Mouse (Mus musculus) neutrophil, adult 5-6 weeks (primary cell): ENCODE measurements around the gene Hoxc5. TPM values are rescaled to one million over a fixed set of nuclear protein-coding genes. Genes with fewer than 3 reads are reported as not detected.

ENCODE experiments used
- ATAC-seq: fragments of 151-379, 151-347 bp; 2 replicates; pipeline ENCODE4 v1.8.0; 2017; ENCODE audit warnings: mild to moderate bottlenecking, moderate TSS enrichment; ENCODE audit not compliant: insufficient number of reproducible peaks, poor library complexity, low FRiP score, severe bottlenecking; ENCODE audit errors: extremely low read depth
- total RNA-seq: library from RNA; stranded (forward); fragments of 200-1000 nt; gene quantifications from 2 replicates; pipeline ENCODE4 v1.2.3, GENCODE M21; 2017

The Hoxc5 gene
- total RNA-seq, 1 experiment from 2014 or later = not detected

- no peak for ATAC-seq
Measured at GRCm38 (mm10) chr15:103053210-103053609, 86.0 kb downstream of the Hoxc5 start.

- ATAC-seq = no peak
Measured at GRCm38 (mm10) chr15:103056396-103056795, 89.2 kb downstream of the Hoxc5 start.

GRCm38 (mm10) chr15:103058715-103059114 lies 91.5 kb downstream of the Hoxc5 start:
- ATAC-seq = no peak

- ATAC-seq = no peak
Measured at GRCm38 (mm10) chr15:103059393-103059992, 92.2 kb downstream of the Hoxc5 start.

GRCm38 (mm10) chr15:103060021-103060340 lies 92.7 kb downstream of the Hoxc5 start:
- no peak for ATAC-seq

- ATAC-seq = no peak
Measured at GRCm38 (mm10) chr15:103060341-103061130, 93.3 kb downstream of the Hoxc5 start.

- ATAC-seq = no peak
Measured at GRCm38 (mm10) chr15:103061131-103061825, 94.0 kb downstream of the Hoxc5 start.

- ATAC-seq = no peak
Measured at GRCm38 (mm10) chr15:103061988-103062387, 94.7 kb downstream of the Hoxc5 start.

GRCm38 (mm10) chr15:103065642-103066041 lies 98.4 kb downstream of the Hoxc5 start:
- no peak for ATAC-seq

Other genes with a start within 250 kb of the Hoxc5 start
- gene Calcoco1, start 245.3 kb upstream of the Hoxc5 start, total RNA-seq = 73.4 and 97.1 TPM in 2 replicates
- gene Hoxc13, start 46.3 kb upstream of the Hoxc5 start, total RNA-seq = not detected in 2 replicates
- not detected in 2 replicates for gene Hoxc12, start 30.7 kb upstream of the Hoxc5 start, total RNA-seq
- not detected in 2 replicates for gene Hoxc11, start 13.0 kb upstream of the Hoxc5 start, total RNA-seq
- gene Hoxc10, start 647 bp upstream of the Hoxc5 start, total RNA-seq = not detected in 2 replicates
- gene Hoxc9, start 9.0 kb downstream of the Hoxc5 start, total RNA-seq = not detected in 2 replicates
- gene Hoxc8, start 23.2 kb downstream of the Hoxc5 start, total RNA-seq = not detected in 2 replicates
- gene Hoxc6, start 30.8 kb downstream of the Hoxc5 start, total RNA-seq = not detected in 2 replicates
- not detected in 2 replicates for gene Hoxc4, start 51.5 kb downstream of the Hoxc5 start, total RNA-seq
- 5.5 and 8.1 TPM in 2 replicates for gene Smug1, start 199.6 kb downstream of the Hoxc5 start, total RNA-seq